Comparison of ENCODE assay signal across 9 mouse cellular contexts in genomic region chr4:126620349-126620874, GRCm38 (mm10). TPM values are rescaled to one million over a fixed set of nuclear protein-coding genes. Genes with fewer than 3 reads are reported as not detected.
A peak's percentile ranks its signal among the peaks of the same experiment; 100 is the strongest.
DNase-seq lines count a peak whose midpoint lies in the region; ATAC-seq lines count a peak whose summit lies in the region.
"Had no signal": no experiment of that assay in that cellular context is flagged by ENCODE, and none has a peak within 500 bp of the region (broad histone marks: within the 10 kb centered on the region; RNA-seq: fewer than 3 reads in every experiment).

No protein-coding gene starts in this region.

- no peak for DNase-seq in lung, postnatal 36 days
- no peak for DNase-seq in thymus, adult 18-20 months
- DNase-seq in kidney, postnatal 14 days: no peak
- DNase-seq: cerebellum, adult 18-20 months had no signal

- WGBS in lung, embryonic 16.5 days: 23% methylated on average over 13 of the region's 13 CpGs
- WGBS in forebrain, embryonic 16.5 days: 19% methylated on average over 13 of the region's 13 CpGs
- WGBS in limb, embryonic 15.5 days: 28% methylated on average over 13 of the region's 13 CpGs
- WGBS in stomach, embryonic 16.5 days: 25% methylated on average over 13 of the region's 13 CpGs

- ATAC-seq in lung, embryonic 16.5 days (ENCODE audit: low read depth): no peak
- no peak for ATAC-seq in forebrain, embryonic 16.5 days
- no peak for ATAC-seq in limb, embryonic 15.5 days (ENCODE audit: insufficient number of reproducible peaks, low FRiP score, low TSS enrichment, low read depth)
- ATAC-seq in stomach, embryonic 16.5 days (ENCODE audit: insufficient read depth, low FRiP score): no peak
- ATAC-seq: Patski had no signal

- peak overlapping the region; percentile 60 for H3K4me2 ChIP-seq in lung, embryonic 16.5 days (ENCODE audit: low read depth, low read length)
- peak overlapping the region; percentile 58 for H3K4me2 ChIP-seq in forebrain, embryonic 16.5 days (ENCODE audit: low read length)
- peak overlapping the region; percentile 58 for H3K4me2 ChIP-seq in limb, embryonic 15.5 days
- peak overlapping the region; percentile 53 for H3K4me2 ChIP-seq in stomach, embryonic 16.5 days (ENCODE audit: low read depth, low read length)

- H3K4me3 ChIP-seq in lung, embryonic 16.5 days (ENCODE audit: low read length): peak overlapping the region; percentile 40
- peak overlapping the region; percentile 31 for H3K4me3 ChIP-seq in forebrain, embryonic 16.5 days (replicated peaks; ENCODE audit: low read length)
- H3K4me3 ChIP-seq in limb, embryonic 15.5 days: peak overlapping the region; percentile 29
- peak overlapping the region; percentile 35 for H3K4me3 ChIP-seq in stomach, embryonic 16.5 days (replicated peaks; ENCODE audit: low read length)

- peaks cover 17% of the 10 kb centered on the region for H3K27me3 ChIP-seq in lung, embryonic 16.5 days (ENCODE audit: control insufficient read depth, insufficient read depth, low read depth, low read length)
- peaks cover 3% of the 10 kb centered on the region; the same call in 1 of the 2 replicates for H3K27me3 ChIP-seq in forebrain, embryonic 16.5 days (replicated peaks; ENCODE audit: control insufficient read depth, insufficient read depth, low read length)
- peaks cover 7% of the 10 kb centered on the region; the same call in 1 of the 2 replicates for H3K27me3 ChIP-seq in limb, embryonic 15.5 days
- peaks cover 10% of the 10 kb centered on the region; the same call in 1 of the 2 replicates for H3K27me3 ChIP-seq in stomach, embryonic 16.5 days (ENCODE audit: control insufficient read depth, insufficient read depth, low read length)

- H3K4me1 ChIP-seq in lung, embryonic 16.5 days (replicated peaks; ENCODE audit: control insufficient read depth, insufficient read depth, low read length): peaks cover 3% of the 10 kb centered on the region; the same call in 1 of the 2 replicates
- H3K4me1 ChIP-seq in forebrain, embryonic 16.5 days (replicated peaks; ENCODE audit: control insufficient read depth, insufficient read depth, low read length): peaks cover 10% of the 10 kb centered on the region
- H3K4me1 ChIP-seq in limb, embryonic 15.5 days: peaks cover 11% of the 10 kb centered on the region
- H3K4me1 ChIP-seq in stomach, embryonic 16.5 days (ENCODE audit: control insufficient read depth, insufficient read depth, low read length): peaks cover 11% of the 10 kb centered on the region

- H3K27ac ChIP-seq in lung, embryonic 16.5 days (ENCODE audit: low read length): no peak overlapping the region
- H3K27ac ChIP-seq in forebrain, embryonic 16.5 days (ENCODE audit: low read length): peak overlapping the region; percentile 51
- no peak overlapping the region for H3K27ac ChIP-seq in limb, embryonic 15.5 days
- no peak overlapping the region for H3K27ac ChIP-seq in stomach, embryonic 16.5 days (ENCODE audit: low read length)

- no peaks in the 10 kb centered on the region for H3K9me3 ChIP-seq in lung, embryonic 16.5 days (ENCODE audit: control insufficient read depth, low read length)
- H3K9me3 ChIP-seq in forebrain, embryonic 16.5 days (ENCODE audit: control insufficient read depth, low read length): no peaks in the 10 kb centered on the region
- no peaks in the 10 kb centered on the region for H3K9me3 ChIP-seq in limb, embryonic 15.5 days
- no peaks in the 10 kb centered on the region for H3K9me3 ChIP-seq in stomach, embryonic 16.5 days (replicated peaks; ENCODE audit: control insufficient read depth, low read length)

- H3K9ac ChIP-seq in lung, embryonic 16.5 days (ENCODE audit: low read length): peak overlapping the region; percentile 55
- H3K9ac ChIP-seq in forebrain, embryonic 16.5 days (replicated peaks; ENCODE audit: low read depth, low read length): peak overlapping the region; percentile 70
- no peak overlapping the region for H3K9ac ChIP-seq in limb, embryonic 15.5 days
- peak overlapping the region; percentile 65 for H3K9ac ChIP-seq in stomach, embryonic 16.5 days (ENCODE audit: low read length)

- H3K36me3 ChIP-seq in lung, embryonic 16.5 days (ENCODE audit: control insufficient read depth, insufficient read depth, low read length): no peaks in the 10 kb centered on the region
- no peaks in the 10 kb centered on the region for H3K36me3 ChIP-seq in forebrain, embryonic 16.5 days (ENCODE audit: control insufficient read depth, insufficient read depth)
- H3K36me3 ChIP-seq in limb, embryonic 15.5 days: no peaks in the 10 kb centered on the region
- no peaks in the 10 kb centered on the region for H3K36me3 ChIP-seq in stomach, embryonic 16.5 days (ENCODE audit: control insufficient read depth, insufficient read depth, low read length)

RNA-seq across cellular contexts. Expression of gene 5730409E04Rik, which starts 10.8 kb away (rescaled TPM):
- 1.8 and 1.9 TPM in 2 replicates for polyA plus RNA-seq in lung, embryonic 16.5 days (2015; fragmentation: Nextera tagmentation; extraction: Ambion mirVana)
- 3.9 and 4.6 TPM in 2 replicates for polyA plus RNA-seq in forebrain, embryonic 16.5 days (2015; fragmentation: Nextera tagmentation; extraction: Ambion mirVana)
- polyA plus RNA-seq in limb, embryonic 15.5 days (2015; fragmentation: Nextera tagmentation; extraction: Ambion mirVana): 4.1 TPM in 2 replicates
- polyA plus RNA-seq in stomach, embryonic 16.5 days (2015; fragmentation: Nextera tagmentation; extraction: Ambion mirVana): 2.0 and 2.1 TPM in 2 replicates

RNA-seq across cellular contexts. Expression of gene Psmb2, which starts 57.0 kb away (rescaled TPM):
- polyA plus RNA-seq in lung, embryonic 16.5 days (2015; fragmentation: Nextera tagmentation; extraction: Ambion mirVana): 447 and 451 TPM in 2 replicates
- polyA plus RNA-seq in forebrain, embryonic 16.5 days (2015; fragmentation: Nextera tagmentation; extraction: Ambion mirVana): 432 and 443 TPM in 2 replicates
- polyA plus RNA-seq in limb, embryonic 15.5 days (2015; fragmentation: Nextera tagmentation; extraction: Ambion mirVana): 443 and 449 TPM in 2 replicates
- 432 and 438 TPM in 2 replicates for polyA plus RNA-seq in stomach, embryonic 16.5 days (2015; fragmentation: Nextera tagmentation; extraction: Ambion mirVana)
